Mouse (Mus musculus) embryonic fibroblast, embryonic 13.5 days (primary cell): Measurements from ENCODE around the gene Fbln1. TPM values are rescaled to one million over a fixed set of nuclear protein-coding genes. Genes with fewer than 3 reads are reported as not detected.

ENCODE experiments used
- H3K27ac ChIP-seq: 2 replicates; pipeline ENCODE4 v1.5.1; 2012; ENCODE audit warnings: low read length, control low read depth, inconsistent platforms; ENCODE audit not compliant: insufficient read depth
- H3K4me1 ChIP-seq: 2 replicates; pipeline ENCODE4 v1.6.1; 2011; ENCODE audit warnings: low read length; ENCODE audit not compliant: control insufficient read depth, insufficient read depth
- H3K4me3 ChIP-seq: 2 replicates; pipeline ENCODE4 v1.5.1; 2011; ENCODE audit warnings: mild to moderate bottlenecking, control low read depth, low read length; ENCODE audit not compliant: insufficient read depth
- CTCF ChIP-seq: IDR thresholded peaks from 2 replicates; pipeline ENCODE4 v1.5.1; 2011; ENCODE audit warnings: mild to moderate bottlenecking, control low read depth, low read length, moderate library complexity, borderline replicate concordance; ENCODE audit not compliant: insufficient read depth
- POLR2A ChIP-seq: IDR thresholded peaks from 2 replicates; pipeline ENCODE4 v1.6.1; 2011; ENCODE audit warnings: low read depth, mild to moderate bottlenecking, control low read depth, low read length, moderate library complexity
- polyA plus RNA-seq: library from polyadenylated mRNA; stranded (reverse); fragments of >200 nt; gene quantifications from 2 replicates; pipeline ENCODE4 v1.2.4, GENCODE M21; 2011; ENCODE audit warnings: low read depth; ENCODE audit not compliant: missing spikeins, insufficient read length

Fbln1 gene
- polyA plus RNA-seq, 1 experiment, result 92.8 TPM

DNA sequence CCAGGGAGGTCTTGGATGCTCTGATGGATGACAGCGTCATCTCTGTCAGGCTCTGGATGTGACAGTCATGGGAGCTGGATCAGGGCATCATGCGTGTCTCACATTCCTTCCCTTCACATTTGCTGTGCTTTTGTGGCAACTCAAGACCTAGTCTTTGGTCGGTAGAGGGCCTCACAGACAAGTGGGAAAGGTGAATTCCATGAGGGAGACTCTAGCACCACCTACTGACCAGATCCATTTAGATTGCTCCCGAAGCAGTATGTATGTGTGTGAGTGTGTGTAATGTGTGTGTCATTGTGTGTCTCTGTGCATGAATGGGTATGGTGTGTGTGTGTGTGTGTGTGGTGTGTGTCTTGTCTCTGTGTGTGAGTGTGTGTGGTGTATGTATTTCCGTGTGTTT lies 43.5 kb downstream of the Fbln1 start:
- peak; percentile 47 for TF ChIP-seq CTCF
- no peak for TF ChIP-seq POLR2A
- H3K27ac ChIP-seq, result no peak overlapping the region
- no peak overlapping the region for H3K4me3 ChIP-seq
- H3K4me1 ChIP-seq, result peaks cover 8% of the 10 kb centered on the region

DNA sequence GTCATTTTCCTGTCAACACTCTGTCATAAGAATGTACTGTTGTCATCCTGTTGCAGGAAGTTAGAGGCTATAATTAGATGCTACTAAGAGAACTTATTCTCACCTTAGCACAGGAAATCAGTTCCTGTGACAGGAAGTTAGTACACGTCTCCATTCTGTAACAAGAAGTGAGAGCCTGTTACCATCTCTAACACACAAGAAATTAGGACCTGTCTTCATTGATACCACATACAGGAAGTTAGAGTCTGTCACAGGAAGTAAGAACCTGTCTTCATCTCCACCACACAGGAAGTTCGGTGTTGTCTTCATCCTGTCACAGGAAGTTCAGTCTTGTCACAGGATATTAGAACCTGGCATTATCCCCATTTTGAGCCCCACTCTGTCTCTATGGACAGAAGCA lies 44.7 kb downstream of the Fbln1 start:
- TF ChIP-seq POLR2A, result no peak
- H3K4me3 ChIP-seq, result no peak overlapping the region
- no peak overlapping the region for H3K27ac ChIP-seq
- peaks cover 3% of the 10 kb centered on the region; the same call in 1 of the 2 replicates for H3K4me1 ChIP-seq

GRCm38 (mm10) chr15:85252476-85252875 lies 46.7 kb downstream of the Fbln1 start:
- Histone ChIP-seq H3K4me3 (no peak overlapping the region), H3K4me1 (no peaks in the 10 kb centered on the region), H3K27ac (no peak overlapping the region)
- TF ChIP-seq CTCF, result no peak
- no peak for TF ChIP-seq POLR2A

DNA sequence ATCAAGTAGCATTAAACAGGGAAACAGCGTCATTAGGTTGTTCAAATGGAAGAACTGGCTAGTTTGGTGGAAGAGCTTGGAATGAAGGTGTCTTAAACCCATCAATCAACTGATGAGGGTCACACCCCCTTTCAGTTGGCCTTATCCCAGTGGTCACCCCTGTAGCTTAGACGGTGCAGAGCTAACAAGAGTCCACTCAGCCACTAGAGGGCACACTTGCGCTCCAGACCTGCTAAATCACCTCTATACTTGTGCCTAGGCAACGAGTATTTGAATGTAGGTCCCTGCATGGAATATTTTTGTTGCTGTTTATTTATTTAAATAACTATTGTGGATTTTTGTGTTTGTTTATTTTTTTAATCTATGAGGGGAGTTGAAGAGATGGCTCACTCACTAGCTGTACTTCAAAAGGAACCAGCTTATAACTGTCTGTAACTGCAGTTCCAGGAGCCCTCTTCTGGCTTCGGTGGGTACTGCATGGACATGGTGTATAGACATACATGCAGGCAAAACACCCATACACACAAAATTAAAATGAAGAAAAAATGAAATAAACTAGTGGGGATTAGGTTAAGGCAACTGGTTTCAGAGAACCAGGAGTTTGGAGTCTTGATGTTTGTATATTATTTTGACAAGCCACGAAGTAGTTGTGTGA lies 52.2 kb downstream of the Fbln1 start:
- no peaks in the 10 kb centered on the region for H3K4me1 ChIP-seq
- H3K27ac ChIP-seq, result no peak overlapping the region
- TF ChIP-seq POLR2A (no peak), CTCF (peak; percentile 26; the same call in 1 of the 2 replicates)
- H3K4me3 ChIP-seq, result no peak overlapping the region

- Histone ChIP-seq H3K4me3 (no peak overlapping the region), H3K27ac (no peak overlapping the region), H3K4me1 (no peaks in the 10 kb centered on the region)
- TF ChIP-seq CTCF (no peak), POLR2A (no peak)
Observed at GRCm38 (mm10) chr15:85262805-85263204, 57.1 kb downstream of the Fbln1 start.

GRCm38 (mm10) chr15:85266729-85267434 lies 61.1 kb downstream of the Fbln1 start:
- TF ChIP-seq POLR2A (no peak), CTCF (peak; percentile 62)
- no peak overlapping the region for H3K4me3 ChIP-seq
- no peak overlapping the region for H3K27ac ChIP-seq
- no peaks in the 10 kb centered on the region for H3K4me1 ChIP-seq

- H3K27ac ChIP-seq, result no peak overlapping the region
- H3K4me1 ChIP-seq, result no peaks in the 10 kb centered on the region
- TF ChIP-seq POLR2A (no peak), CTCF (no peak)
- no peak overlapping the region for H3K4me3 ChIP-seq
Observed at GRCm38 (mm10) chr15:85267891-85268290, 62.1 kb downstream of the Fbln1 start.

- no peaks in the 10 kb centered on the region for H3K4me1 ChIP-seq
- H3K27ac ChIP-seq, result no peak overlapping the region
- TF ChIP-seq POLR2A (no peak), CTCF (no peak)
- H3K4me3 ChIP-seq, result no peak overlapping the region
Observed at GRCm38 (mm10) chr15:85272988-85273387, 67.2 kb downstream of the Fbln1 start.

DNA sequence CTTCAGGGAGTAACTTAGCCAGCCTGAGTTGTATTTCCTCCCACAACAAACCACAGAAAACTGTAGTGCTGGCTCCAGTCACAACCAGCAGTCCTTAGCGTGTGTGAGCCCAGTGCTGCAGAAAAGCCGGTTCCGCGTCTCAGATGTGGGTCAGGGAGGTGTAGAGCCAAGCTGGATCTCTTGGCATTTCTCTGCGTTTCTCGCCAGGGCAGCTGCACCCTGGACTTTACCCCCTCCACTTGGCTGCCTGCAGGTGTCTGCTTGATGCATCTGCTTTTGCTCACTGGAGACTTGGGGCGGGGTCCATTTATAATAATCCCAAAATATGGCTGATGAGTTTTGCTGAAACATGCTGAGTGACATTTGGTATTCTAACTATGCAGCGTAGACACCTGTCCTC lies 71.5 kb downstream of the Fbln1 start:
- Histone ChIP-seq H3K4me3 (no peak overlapping the region), H3K4me1 (no peaks in the 10 kb centered on the region), H3K27ac (no peak overlapping the region)
- no peak for TF ChIP-seq CTCF
- TF ChIP-seq POLR2A, result no peak

DNA sequence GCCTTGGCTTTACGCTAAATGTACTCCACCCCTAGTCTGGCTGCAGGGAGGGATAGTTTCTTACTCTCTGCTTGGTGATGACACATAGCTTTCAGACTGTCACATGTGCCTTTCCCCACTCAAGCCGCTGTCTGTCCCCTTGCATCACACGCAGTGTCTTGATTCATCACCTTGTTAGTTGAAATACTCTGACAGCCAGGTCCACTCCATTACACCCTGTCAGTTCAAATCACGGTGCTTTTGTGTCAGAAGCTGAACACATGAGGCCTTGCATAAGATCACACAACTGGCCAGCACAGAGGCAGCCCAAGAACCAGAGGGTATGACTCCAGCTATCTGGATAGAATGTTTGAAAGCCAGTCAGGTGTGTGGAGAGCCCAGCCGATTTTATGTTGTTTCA lies 73.2 kb downstream of the Fbln1 start:
- Histone ChIP-seq H3K27ac (no peak overlapping the region), H3K4me3 (no peak overlapping the region), H3K4me1 (no peaks in the 10 kb centered on the region)
- TF ChIP-seq POLR2A (no peak), CTCF (no peak)

DNA sequence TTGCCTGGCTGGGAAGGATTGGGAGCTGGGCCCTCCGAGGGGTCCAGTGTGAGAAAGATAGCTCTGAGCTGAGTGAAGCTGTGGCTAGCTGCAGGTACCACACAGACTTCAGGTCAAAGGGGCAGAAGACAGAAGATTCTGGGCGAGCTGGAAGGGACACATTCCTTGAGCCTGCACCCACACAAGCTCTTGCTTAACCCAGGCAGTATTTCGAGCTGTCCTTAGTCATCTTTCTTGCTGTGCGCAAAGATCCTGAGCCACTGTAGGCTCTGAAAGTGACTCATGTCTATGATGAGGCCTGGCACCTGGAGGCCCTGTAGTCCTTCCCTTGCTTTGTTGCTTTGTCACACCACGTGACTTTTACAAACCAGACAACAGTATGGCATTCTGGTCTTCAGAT lies 76.3 kb downstream of the Fbln1 start:
- Histone ChIP-seq H3K4me3 (no peak overlapping the region), H3K4me1 (no peaks in the 10 kb centered on the region), H3K27ac (no peak overlapping the region)
- no peak for TF ChIP-seq CTCF
- TF ChIP-seq POLR2A, result no peak
